Mouse (Mus musculus): ENCODE results near the gene Fras1.

GRCm38 (mm10) chr5:96408291-96408690 is 34.5 kb downstream of the Fras1 start:
- TF ChIP-seq CTCF (IDR thresholded peaks at IDR 0.05; ENCODE audit: low read depth, low read length) (no peak), GATA1 (IDR thresholded peaks at IDR 0.05; ENCODE audit: borderline replicate concordance, low read length) (no peak), POLR2AphosphoS5 (IDR thresholded peaks at IDR 0.05; ENCODE audit: insufficient replicate concordance, low read depth, low read length) (no peak), GATA2 (IDR thresholded peaks at IDR 0.05; ENCODE audit: borderline replicate concordance, low read depth, low read length) (no peak), TAL1 (conservative IDR thresholded peaks at IDR 0.05; ENCODE audit: low read depth, low read length) (no peak)

Measured in G1E (cell line).